34 mouse cellular contexts compared by ENCODE assay signal in the genomic region with DNA sequence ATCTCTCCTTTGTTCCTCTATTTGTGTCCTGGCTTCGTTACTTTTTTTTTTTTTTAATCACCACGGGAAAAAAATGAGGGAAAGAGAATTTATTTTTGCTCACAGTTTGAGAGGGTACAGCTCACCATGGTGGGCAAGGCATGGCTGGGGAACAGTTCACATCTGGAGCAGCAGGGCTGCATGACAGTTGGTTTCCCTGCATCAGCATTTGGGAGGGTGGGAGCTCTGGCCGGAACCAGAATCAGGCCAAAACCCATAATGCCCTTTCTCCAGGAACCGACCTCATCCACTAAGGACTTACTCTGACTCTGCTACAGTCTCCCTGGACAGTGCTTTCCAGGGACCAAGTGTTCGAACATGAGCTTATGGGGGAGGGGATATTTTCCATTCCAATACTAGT. TPM values are rescaled to one million over a fixed set of nuclear protein-coding genes. Genes with fewer than 3 reads are reported as not detected.
DNase-seq lines count a peak whose midpoint lies in the region; ATAC-seq lines count a peak whose summit lies in the region.
"Had no signal": no experiment of that assay in that cellular context is flagged by ENCODE, and none has a peak within 500 bp of the region (broad histone marks: within the 10 kb centered on the region; RNA-seq: fewer than 3 reads in every experiment).

No protein-coding gene starts in this region.

- no peaks in the 10 kb centered on the region for H3K27me3 ChIP-seq in hindbrain, embryonic 11.5 days (ENCODE audit: control insufficient read depth, insufficient read depth, low read length)
- no peaks in the 10 kb centered on the region for H3K27me3 ChIP-seq in hindbrain, embryonic 16.5 days (replicated peaks; ENCODE audit: control insufficient read depth, insufficient read depth, low read length)
- no peaks in the 10 kb centered on the region for H3K27me3 ChIP-seq in forebrain, embryonic 13.5 days
- H3K27me3 ChIP-seq in forebrain, embryonic 15.5 days, result no peaks in the 10 kb centered on the region
- 0 out of 2 replicates have a peak, but pooled peaks cover 4% of the 10 kb centered on the region for H3K27me3 ChIP-seq in neural tube, embryonic 15.5 days (replicated peaks)

- no peaks in the 10 kb centered on the region for H3K36me3 ChIP-seq in hindbrain, embryonic 11.5 days (ENCODE audit: control insufficient read depth, insufficient read depth, low read length)
- H3K36me3 ChIP-seq in hindbrain, embryonic 16.5 days (ENCODE audit: control insufficient read depth, insufficient read depth, low read length), result no peaks in the 10 kb centered on the region
- H3K36me3 ChIP-seq in forebrain, embryonic 13.5 days (ENCODE audit: poor library complexity, severe bottlenecking), result no peaks in the 10 kb centered on the region
- H3K36me3 ChIP-seq in forebrain, embryonic 15.5 days, result no peaks in the 10 kb centered on the region
- H3K36me3 ChIP-seq in neural tube, embryonic 15.5 days, result no peaks in the 10 kb centered on the region
- H3K36me3 ChIP-seq: embryonic facial prominence, embryonic 10.5 days; embryonic facial prominence, embryonic 15.5 days; limb, embryonic 15.5 days; liver, embryonic 13.5 days had no signal

- H3K4me2 ChIP-seq in hindbrain, embryonic 11.5 days (replicated peaks; ENCODE audit: low read depth, low read length), result no peak overlapping the region
- H3K4me2 ChIP-seq in hindbrain, embryonic 16.5 days (ENCODE audit: low read length), result no peak overlapping the region
- H3K4me2 ChIP-seq in forebrain, embryonic 13.5 days, result no peak overlapping the region
- no peak overlapping the region for H3K4me2 ChIP-seq in forebrain, embryonic 15.5 days (replicated peaks)
- no peak overlapping the region for H3K4me2 ChIP-seq in neural tube, embryonic 15.5 days
- H3K4me2 ChIP-seq: embryonic facial prominence, embryonic 15.5 days; limb, embryonic 15.5 days; liver, embryonic 13.5 days had no signal

- no peak overlapping the region for H3K4me3 ChIP-seq in hindbrain, embryonic 11.5 days (ENCODE audit: low read depth, low read length)
- no peak overlapping the region for H3K4me3 ChIP-seq in hindbrain, embryonic 16.5 days (ENCODE audit: low read length)
- H3K4me3 ChIP-seq in forebrain, embryonic 13.5 days, result no peak overlapping the region
- no peak overlapping the region for H3K4me3 ChIP-seq in forebrain, embryonic 15.5 days
- H3K4me3 ChIP-seq in neural tube, embryonic 15.5 days (replicated peaks), result no peak overlapping the region
- H3K4me3 ChIP-seq: embryonic facial prominence, embryonic 10.5 days; embryonic facial prominence, embryonic 15.5 days; gastrocnemius, adult 2 months; limb, embryonic 15.5 days; liver, embryonic 13.5 days had no signal

- H3K9me3 ChIP-seq in hindbrain, embryonic 11.5 days (ENCODE audit: control insufficient read depth, low read length), result no peaks in the 10 kb centered on the region
- no peaks in the 10 kb centered on the region for H3K9me3 ChIP-seq in hindbrain, embryonic 16.5 days (ENCODE audit: control insufficient read depth, low read length)
- no peaks in the 10 kb centered on the region for H3K9me3 ChIP-seq in forebrain, embryonic 13.5 days (replicated peaks)
- no peaks in the 10 kb centered on the region for H3K9me3 ChIP-seq in forebrain, embryonic 15.5 days
- no peaks in the 10 kb centered on the region for H3K9me3 ChIP-seq in neural tube, embryonic 15.5 days (replicated peaks)
- H3K9me3 ChIP-seq: embryonic facial prominence, embryonic 10.5 days; embryonic facial prominence, embryonic 15.5 days; limb, embryonic 15.5 days; liver, embryonic 13.5 days had no signal

- no peak overlapping the region for H3K9ac ChIP-seq in hindbrain, embryonic 11.5 days (ENCODE audit: low read depth, low read length)
- no peak overlapping the region for H3K9ac ChIP-seq in hindbrain, embryonic 16.5 days (ENCODE audit: low read depth, low read length)
- H3K9ac ChIP-seq in forebrain, embryonic 13.5 days, result no peak overlapping the region
- no peak overlapping the region for H3K9ac ChIP-seq in forebrain, embryonic 15.5 days (replicated peaks)
- H3K9ac ChIP-seq in neural tube, embryonic 15.5 days (replicated peaks), result no peak overlapping the region
- H3K9ac ChIP-seq: embryonic facial prominence, embryonic 15.5 days; limb, embryonic 15.5 days; liver, embryonic 13.5 days had no signal

- no peak for ATAC-seq in hindbrain, embryonic 11.5 days (ENCODE audit: low FRiP score)
- ATAC-seq in hindbrain, embryonic 16.5 days, result no peak
- no peak for ATAC-seq in forebrain, embryonic 13.5 days
- ATAC-seq in forebrain, embryonic 15.5 days (replicated peaks), result no peak
- ATAC-seq in neural tube, embryonic 15.5 days (ENCODE audit: low FRiP score), result no peak
- ATAC-seq: intestine, postnatal 0 days had no signal

- no peak for DNase-seq in hindbrain, embryonic 11.5 days (ENCODE audit: low spot score)
- no peak for DNase-seq in adrenal gland, adult 18-20 months (ENCODE audit: low spot score in 2 of 2)
- DNase-seq: adrenal gland, adult 2 months; adrenal gland, postnatal 36 days; B cell, adult 2 months; cerebellum, adult 18-20 months; cerebellum, postnatal 10 days; gastrocnemius, adult 2 months; heart, postnatal 36 days; kidney, adult 9 months; kidney, postnatal 10 days; layer of hippocampus, postnatal 36 days; left cerebral cortex, postnatal 4 days; liver, embryonic 13.5 days; lung, adult 18-20 months; lung, postnatal 10 days; right cerebral cortex, postnatal 14 days had no signal

- H3K4me1 ChIP-seq in hindbrain, embryonic 11.5 days (replicated peaks; ENCODE audit: control insufficient read depth, insufficient read depth, low read length), result 0 out of 2 replicates have a peak, but pooled peaks cover 2% of the 10 kb centered on the region
- peaks cover 19% of the 10 kb centered on the region for H3K4me1 ChIP-seq in hindbrain, embryonic 16.5 days (ENCODE audit: control insufficient read depth, insufficient read depth, low read depth, low read length)
- H3K4me1 ChIP-seq in forebrain, embryonic 13.5 days, result peaks cover 45% of the 10 kb centered on the region
- peaks cover 38% of the 10 kb centered on the region for H3K4me1 ChIP-seq in forebrain, embryonic 15.5 days
- peaks cover 23% of the 10 kb centered on the region for H3K4me1 ChIP-seq in neural tube, embryonic 15.5 days
- H3K4me1 ChIP-seq: limb, embryonic 15.5 days had no signal

- WGBS in hindbrain, embryonic 11.5 days, result 68% methylated on average over 5 of the region's 5 CpGs
- WGBS in hindbrain, embryonic 16.5 days, result 66% methylated on average over 5 of the region's 5 CpGs
- WGBS in forebrain, embryonic 13.5 days, result 60% methylated on average over 5 of the region's 5 CpGs
- WGBS in forebrain, embryonic 15.5 days, result 56% methylated on average over 5 of the region's 5 CpGs
- WGBS in neural tube, embryonic 15.5 days, result 73% methylated on average over 5 of the region's 5 CpGs

- H3K27ac ChIP-seq in hindbrain, embryonic 11.5 days (ENCODE audit: low read depth, low read length), result peak overlapping the region; percentile 58; the same call in 1 of the 2 replicates
- H3K27ac ChIP-seq in hindbrain, embryonic 16.5 days (ENCODE audit: low read depth, low read length), result no peak overlapping the region
- peak overlapping the region; percentile 90 for H3K27ac ChIP-seq in forebrain, embryonic 13.5 days
- H3K27ac ChIP-seq in forebrain, embryonic 15.5 days (replicated peaks), result peak overlapping the region; percentile 93
- 0 out of 2 replicates have a peak overlapping the region, but pooled peaks have one; percentile 14 for H3K27ac ChIP-seq in neural tube, embryonic 15.5 days (replicated peaks)
- H3K27ac ChIP-seq: embryonic facial prominence, embryonic 15.5 days; gastrocnemius, adult 2 months; limb, embryonic 15.5 days; liver, embryonic 13.5 days; macrophage had no signal

RNA-seq across cellular contexts. Expression of a gene that starts 13.2 kb away (rescaled TPM):
- polyA plus RNA-seq in hindbrain, embryonic 11.5 days (2014; fragmentation: Nextera tagmentation; extraction: Ambion mirVana), result not detected in 2 replicates
- not detected in 2 replicates for polyA plus RNA-seq in hindbrain, embryonic 16.5 days (2015; fragmentation: Nextera tagmentation; extraction: Ambion mirVana)
- polyA plus RNA-seq in forebrain, embryonic 13.5 days (2015; fragmentation: Nextera tagmentation; extraction: Ambion mirVana), result not detected in 2 replicates
- polyA plus RNA-seq in forebrain, embryonic 15.5 days (2015; fragmentation: Nextera tagmentation; extraction: Ambion mirVana), result not detected in 2 replicates
- polyA plus RNA-seq in neural tube, embryonic 15.5 days (2015; fragmentation: Nextera tagmentation; extraction: Ambion mirVana), result not detected in 2 replicates
- not detected for total RNA-seq in adrenal gland, adult 18-20 months (2021)
- total RNA-seq: adrenal gland, adult 2 months; adrenal gland, postnatal 36 days; gastrocnemius, adult 2 months; gastrocnemius, postnatal 4 days; heart, postnatal 36 days; layer of hippocampus, postnatal 36 days; left cerebral cortex, postnatal 4 days; megakaryocyte-erythroid progenitor cell, adult 5-6 weeks had no signal
- polyA plus RNA-seq: adrenal gland, adult 2 months; brain, embryonic 14.5 days; embryonic facial prominence, embryonic 10.5 days; embryonic facial prominence, embryonic 15.5 days; heart, embryonic 16.5 days; intestine, postnatal 0 days; limb, embryonic 15.5 days; macrophage; midbrain, embryonic 14.5 days; neural tube, embryonic 11.5 days; stomach, embryonic 14.5 days; testis, adult 2 months had no signal

RNA-seq across cellular contexts. Expression of a gene that starts 53.1 kb away (rescaled TPM):
- 0.46 and 0.56 TPM in 2 replicates for polyA plus RNA-seq in hindbrain, embryonic 11.5 days (2014; fragmentation: Nextera tagmentation; extraction: Ambion mirVana)
- polyA plus RNA-seq in hindbrain, embryonic 16.5 days (2015; fragmentation: Nextera tagmentation; extraction: Ambion mirVana), result 27.6 and 30.9 TPM in 2 replicates
- polyA plus RNA-seq in forebrain, embryonic 13.5 days (2015; fragmentation: Nextera tagmentation; extraction: Ambion mirVana), result 1.7 and 4.2 TPM in 2 replicates
- polyA plus RNA-seq in forebrain, embryonic 15.5 days (2015; fragmentation: Nextera tagmentation; extraction: Ambion mirVana), result 5.8 and 12.2 TPM in 2 replicates
- polyA plus RNA-seq in neural tube, embryonic 15.5 days (2015; fragmentation: Nextera tagmentation; extraction: Ambion mirVana), result 7.4 and 11.5 TPM in 2 replicates
- total RNA-seq in adrenal gland, adult 18-20 months (2021), result 100 to 1,000 TPM in 1 of 2 experiments, 10 to 100 TPM in 1; 41.5 to 104 TPM
- polyA plus RNA-seq: macrophage had no signal
